Mouse (Mus musculus): Measurements from ENCODE around the gene Kcnk5.

The Kcnk5 gene

GRCm38 (mm10) chr14:20113964-20114363, 67.6 kb downstream of the Kcnk5 start:
- peak; percentile 65 for DNase-seq (ENCODE audit: low spot score)

- no peak for DNase-seq (ENCODE audit: low spot score)
These were observed 68.2 kb downstream of the Kcnk5 start for GRCm38 (mm10) chr14:20113189-20113961.

- DNase-seq (ENCODE audit: low spot score) = peak; percentile 16
These were observed 69.4 kb downstream of the Kcnk5 start for GRCm38 (mm10) chr14:20112218-20112617.

GRCm38 (mm10) chr14:20110945-20111344, 70.7 kb downstream of the Kcnk5 start:
- DNase-seq (ENCODE audit: low spot score) = no peak

- no peak for DNase-seq (ENCODE audit: low spot score)
These were observed 75.3 kb downstream of the Kcnk5 start for GRCm38 (mm10) chr14:20106271-20106670.

- no peak for DNase-seq (ENCODE audit: low spot score)
These were observed 78.4 kb downstream of the Kcnk5 start for GRCm38 (mm10) chr14:20103207-20103606.

GRCm38 (mm10) chr14:20098061-20098460, 83.5 kb downstream of the Kcnk5 start:
- DNase-seq (ENCODE audit: low spot score) = no peak

GRCm38 (mm10) chr14:20094942-20095341, 86.7 kb downstream of the Kcnk5 start:
- no peak for DNase-seq (ENCODE audit: low spot score)

- DNase-seq (ENCODE audit: low spot score) = no peak
These were observed 88.1 kb downstream of the Kcnk5 start for GRCm38 (mm10) chr14:20093493-20093892.
